Mouse (Mus musculus) testis, adult 2 months (tissue): ENCODE results near the gene Atxn7. TPM values are rescaled to one million over a fixed set of nuclear protein-coding genes. Genes with fewer than 3 reads are reported as not detected.
A peak's percentile ranks its signal among the peaks of the same experiment; 100 is the strongest.

Experiments
- H3K27ac ChIP-seq: fragments of 200-500 bp; 2 replicates; pipeline ENCODE4 v1.5.1; 2012; ENCODE audit warnings: low read depth, low read length; ENCODE audit not compliant: control insufficient read depth, insufficient read depth
- H3K27me3 ChIP-seq: fragments of 200-500 bp; 2 replicates; pipeline ENCODE4 v1.6.1; 2012; ENCODE audit warnings: mild to moderate bottlenecking, low read length, moderate library complexity; ENCODE audit not compliant: control insufficient read depth, insufficient read depth
- H3K36me3 ChIP-seq: fragments of 200-500 bp; 2 replicates; pipeline ENCODE4 v1.6.1; 2012; ENCODE audit warnings: mild to moderate bottlenecking, low read length; ENCODE audit not compliant: control insufficient read depth, insufficient read depth
- H3K4me1 ChIP-seq: fragments of 200-500 bp; 2 replicates; pipeline ENCODE4 v1.6.1; 2012; ENCODE audit warnings: low read length; ENCODE audit not compliant: control insufficient read depth, insufficient read depth
- H3K4me3 ChIP-seq: fragments of 200-500 bp; 2 replicates; pipeline ENCODE4 v1.5.1; 2012; ENCODE audit warnings: low read depth, mild to moderate bottlenecking, low read length, moderate library complexity, mixed read lengths; ENCODE audit not compliant: control insufficient read depth
- CTCF ChIP-seq: fragments of 200-500 bp; IDR thresholded peaks from 2 replicates; pipeline ENCODE4 v1.5.1; 2012; ENCODE audit warnings: low read depth, mild to moderate bottlenecking, inconsistent platforms, low read length, moderate library complexity; ENCODE audit not compliant: control insufficient read depth, insufficient read depth, insufficient replicate concordance
- POLR2A ChIP-seq: fragments of 200-500 bp; IDR thresholded peaks from 2 replicates; pipeline ENCODE4 v1.6.1; 2012; ENCODE audit warnings: low read depth, mild to moderate bottlenecking, inconsistent platforms, low read length, moderate library complexity; ENCODE audit not compliant: control insufficient read depth
- polyA plus RNA-seq: library from polyadenylated mRNA; depleted of rRNA; stranded (reverse); fragments of >200 nt; gene quantifications from 2 replicates; pipeline ENCODE4 v1.2.3, GENCODE M21; 2012

The Atxn7 gene
- polyA plus RNA-seq, 1 experiment, result 18.8 TPM

GRCm38 (mm10) chr14:14065142-14065498, 103.9 kb downstream of the Atxn7 start:
- no peaks in the 10 kb centered on the region for H3K27me3 ChIP-seq
- no peaks in the 10 kb centered on the region for H3K36me3 ChIP-seq
- no peaks in the 10 kb centered on the region for H3K4me1 ChIP-seq
- TF ChIP-seq POLR2A (no peak), CTCF (no peak)
- no peak overlapping the region for H3K27ac ChIP-seq
- H3K4me3 ChIP-seq, result no peak overlapping the region

DNA sequence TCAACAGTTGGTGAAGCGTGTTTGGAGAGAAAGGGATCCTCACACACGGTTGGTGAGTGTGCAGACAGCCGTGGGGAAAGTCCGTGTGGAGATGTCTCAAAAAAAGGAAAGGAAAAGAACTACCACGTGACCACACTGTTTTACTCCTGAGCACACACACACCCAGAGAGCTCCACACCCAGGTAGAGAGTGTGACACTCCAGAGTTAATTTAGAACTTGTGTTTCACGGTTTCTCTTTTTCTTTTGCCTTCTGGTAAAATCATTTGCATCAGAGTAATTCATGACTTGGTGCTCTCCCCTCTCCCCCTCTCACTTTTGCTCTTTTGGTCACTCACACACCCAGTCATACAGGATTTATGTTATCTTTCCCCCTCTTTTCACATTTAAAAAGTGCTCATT, 105.0 kb downstream of the Atxn7 start:
- no peak overlapping the region for H3K27ac ChIP-seq
- H3K36me3 ChIP-seq, result no peaks in the 10 kb centered on the region

GRCm38 (mm10) chr14:14067648-14068472, 106.6 kb downstream of the Atxn7 start:
- Histone ChIP-seq H3K4me3 (no peak overlapping the region), H3K4me1 (no peaks in the 10 kb centered on the region), H3K27me3 (no peaks in the 10 kb centered on the region), H3K36me3 (no peaks in the 10 kb centered on the region), H3K27ac (no peak overlapping the region)
- no peak for TF ChIP-seq CTCF
- no peak for TF ChIP-seq POLR2A

More for the DNA sequence above, 105.0 kb downstream of the Atxn7 start:
- Histone ChIP-seq H3K4me3 (no peak overlapping the region), H3K4me1 (no peaks in the 10 kb centered on the region), H3K27me3 (no peaks in the 10 kb centered on the region)
- TF ChIP-seq POLR2A (no peak), CTCF (no peak)

DNA sequence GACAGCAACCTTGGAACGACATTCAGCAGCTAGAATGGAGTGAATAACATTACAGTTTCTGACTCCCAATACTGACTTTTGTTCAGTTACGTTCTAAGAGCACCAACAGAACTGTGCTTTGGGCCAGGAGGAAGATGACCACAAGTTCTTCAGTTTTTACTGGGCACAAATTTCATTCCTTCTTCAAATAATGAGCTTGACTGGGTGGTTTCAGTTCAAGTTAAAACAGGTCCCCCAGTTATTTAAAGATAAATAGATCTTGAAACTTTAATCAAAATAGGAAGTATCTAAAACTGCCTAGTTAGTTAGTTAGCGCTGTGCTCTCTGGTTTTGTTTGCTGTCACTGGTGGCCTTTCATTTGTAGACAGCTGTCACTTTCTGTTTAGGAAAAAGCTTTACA, 107.3 kb downstream of the Atxn7 start:
- Histone ChIP-seq H3K4me1 (no peaks in the 10 kb centered on the region), H3K27ac (no peak overlapping the region), H3K27me3 (no peaks in the 10 kb centered on the region), H3K4me3 (no peak overlapping the region), H3K36me3 (no peaks in the 10 kb centered on the region)
- TF ChIP-seq CTCF, result no peak
- TF ChIP-seq POLR2A, result no peak

DNA sequence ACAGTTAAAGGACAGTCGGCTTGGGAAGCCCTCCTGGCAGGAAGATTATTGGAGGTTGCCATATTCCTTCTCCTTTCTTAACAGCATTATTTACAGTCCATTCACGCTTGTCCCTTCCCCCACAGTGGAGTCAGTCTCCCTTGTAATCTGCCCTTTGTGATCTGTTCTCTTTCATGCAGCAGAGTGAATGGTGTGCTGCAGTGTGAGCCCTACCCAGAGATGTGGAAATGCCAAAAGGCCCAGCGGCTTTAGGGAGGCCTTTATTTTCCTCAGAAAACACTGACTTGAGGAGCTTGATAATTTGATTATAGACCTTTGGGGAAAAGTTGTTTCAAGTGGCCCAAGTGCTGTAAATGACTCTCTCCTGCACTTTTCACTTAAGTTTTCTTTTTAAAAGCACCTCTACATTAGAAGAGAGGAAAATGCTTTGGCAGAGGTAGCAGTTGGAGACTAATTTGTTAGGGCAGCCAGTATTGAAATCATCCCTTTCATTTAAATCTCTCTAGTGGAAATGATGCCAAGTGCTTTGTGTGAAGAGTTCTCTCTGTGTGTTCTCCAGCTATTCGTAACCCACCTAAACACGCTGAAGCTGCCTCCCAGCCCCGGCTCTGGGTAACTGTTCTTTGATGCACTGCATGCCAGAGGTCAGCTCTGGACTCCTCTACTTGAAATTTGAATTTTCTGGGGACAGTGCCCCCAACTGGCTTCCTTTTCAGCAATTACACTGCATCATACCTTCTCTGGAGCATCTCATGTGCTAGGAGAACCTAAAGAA, 109.5 kb downstream of the Atxn7 start:
- Histone ChIP-seq H3K4me1 (no peaks in the 10 kb centered on the region), H3K27ac (no peak overlapping the region), H3K27me3 (no peaks in the 10 kb centered on the region), H3K36me3 (no peaks in the 10 kb centered on the region), H3K4me3 (no peak overlapping the region)
- TF ChIP-seq CTCF, result no peak
- TF ChIP-seq POLR2A, result no peak

DNA sequence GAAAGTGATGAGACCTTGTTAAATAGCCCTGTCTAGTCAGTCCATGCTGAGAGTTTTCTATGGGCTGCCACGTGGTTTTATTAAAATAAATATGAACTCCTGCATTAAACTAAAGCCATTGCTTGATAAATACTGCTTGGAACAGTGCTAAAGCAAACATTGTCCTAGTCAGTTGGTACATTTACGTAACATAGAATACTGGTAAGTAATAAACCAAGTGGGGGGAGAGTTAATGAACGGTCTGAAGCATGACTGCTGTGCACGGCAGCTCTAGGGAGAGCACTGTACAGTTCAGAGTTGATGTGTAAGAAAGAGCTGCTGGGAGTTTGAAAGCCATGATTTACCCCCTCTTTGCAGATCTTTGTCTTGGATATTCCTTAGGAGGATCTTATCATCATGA, 110.2 kb downstream of the Atxn7 start:
- no peak for TF ChIP-seq CTCF
- no peak for TF ChIP-seq POLR2A
- Histone ChIP-seq H3K27me3 (no peaks in the 10 kb centered on the region), H3K27ac (no peak overlapping the region), H3K4me1 (no peaks in the 10 kb centered on the region), H3K4me3 (no peak overlapping the region), H3K36me3 (no peaks in the 10 kb centered on the region)

DNA sequence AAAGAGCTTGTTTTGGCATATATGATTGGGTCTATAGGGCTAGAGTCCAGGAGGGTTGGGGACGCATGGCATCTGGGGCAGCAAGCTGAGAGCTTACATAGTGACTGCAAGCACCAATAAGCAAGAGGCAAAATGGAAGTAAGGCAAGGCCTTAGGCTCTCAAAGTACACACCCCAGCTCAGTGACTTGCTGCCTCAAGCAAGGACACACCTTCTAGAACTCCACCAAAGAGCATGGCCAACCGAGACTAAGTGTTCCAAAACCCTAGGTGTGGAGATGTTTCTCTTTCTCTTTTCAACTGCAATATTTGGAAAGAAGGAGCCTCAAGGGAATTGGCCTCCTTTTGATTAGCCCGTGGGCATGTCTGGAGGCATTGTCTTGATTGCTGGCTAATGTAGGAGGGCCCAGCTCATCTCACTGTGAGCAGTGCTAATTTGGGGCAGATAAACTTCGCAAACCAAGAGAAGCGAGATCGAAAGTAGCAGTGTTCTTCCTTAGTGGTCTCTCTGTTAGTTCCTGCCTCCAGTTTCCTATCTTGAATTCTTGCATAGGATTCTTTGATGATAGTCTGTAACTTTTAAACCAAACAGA, 119.5 kb downstream of the Atxn7 start:
- no peaks in the 10 kb centered on the region for H3K4me1 ChIP-seq
- no peaks in the 10 kb centered on the region for H3K27me3 ChIP-seq
- peak overlapping the region; percentile 29 for H3K4me3 ChIP-seq
- TF ChIP-seq CTCF, result no peak
- no peak for TF ChIP-seq POLR2A
- no peaks in the 10 kb centered on the region for H3K36me3 ChIP-seq
- peak overlapping the region; percentile 42; the same call in 1 of the 2 replicates for H3K27ac ChIP-seq
